Mouse (Mus musculus): ENCODE measurements around the gene Mgam.
"Not testable (repeated sequence)": the region's sequence is repeated elsewhere in the genome, so short reads cannot be mapped to it uniquely, and the experiment has no call there.

Mgam gene

GRCm38 (mm10) chr6:40739545-40739944 lies 110.9 kb downstream of the Mgam start:
- DNase-seq, result no peak

- DNase-seq, result not testable (repeated sequence)
These were observed 120.4 kb downstream of the Mgam start for GRCm38 (mm10) chr6:40749030-40749429.

GRCm38 (mm10) chr6:40755948-40756347 lies 127.3 kb downstream of the Mgam start:
- DNase-seq, result no peak

- not testable (repeated sequence) for DNase-seq
These were observed 128.7 kb downstream of the Mgam start for GRCm38 (mm10) chr6:40757346-40757745.

GRCm38 (mm10) chr6:40774656-40775055 lies 146.0 kb downstream of the Mgam start:
- DNase-seq, result no peak

- DNase-seq, result no peak
These were observed 149.8 kb downstream of the Mgam start for GRCm38 (mm10) chr6:40778458-40778857.

GRCm38 (mm10) chr6:40783637-40784036 lies 155.0 kb downstream of the Mgam start:
- DNase-seq, result no peak

GRCm38 (mm10) chr6:40784378-40784777 lies 155.7 kb downstream of the Mgam start:
- DNase-seq, result no peak

- no peak for DNase-seq
These were observed 166.6 kb downstream of the Mgam start for GRCm38 (mm10) chr6:40795077-40795812.

- no peak for DNase-seq
These were observed 189.7 kb downstream of the Mgam start for GRCm38 (mm10) chr6:40818237-40818902.

Measured in retina, postnatal 1 day (tissue).